Mouse (Mus musculus): Measurements from ENCODE around the gene Ubb. TPM values are rescaled to one million over a fixed set of nuclear protein-coding genes. Genes with fewer than 3 reads are reported as not detected.
A peak's percentile ranks its signal among the peaks of the same experiment; 100 is the strongest.
"Not testable (repeated sequence)": the region's sequence is repeated elsewhere in the genome, so short reads cannot be mapped to it uniquely, and the experiment has no call there.

The Ubb gene
- polyA plus RNA-seq (2014; fragmentation: Nextera tagmentation; extraction: Ambion mirVana) = 2,001 and 2,023 TPM in 2 replicates

- peak within 1 kb of the TSS; percentile 91 for H3K27ac ChIP-seq (ENCODE audit: low read depth, low read length)
- peaks cover 26% of the 10 kb centered on the region for H3K4me1 ChIP-seq (replicated peaks; ENCODE audit: control insufficient read depth, insufficient read depth, low read length)
- H3K27me3 ChIP-seq (replicated peaks; ENCODE audit: control insufficient read depth, insufficient read depth, low read length) = no peaks in the 10 kb centered on the region
- peak within 1 kb of the TSS; percentile 85 for H3K9ac ChIP-seq (ENCODE audit: low read depth, low read length)
- peaks cover 10% of the 10 kb centered on the region for H3K36me3 ChIP-seq (ENCODE audit: control insufficient read depth, insufficient read depth, low read length)
- ATAC-seq (replicated peaks; ENCODE audit: low FRiP score) (peak; percentile 95), DNase-seq (ENCODE audit: low spot score) (peak; percentile 94)
- under 1% methylated on average over 40 of the region's 40 CpGs for WGBS
- H3K4me2 ChIP-seq = peak within 1 kb of the TSS; percentile 87
- peak within 1 kb of the TSS; percentile 67 for H3K4me3 ChIP-seq (ENCODE audit: low read depth, low read length)
- H3K9me3 ChIP-seq (ENCODE audit: control insufficient read depth, low read length) = no peaks in the 10 kb centered on the region
Observed at GRCm38 (mm10) chr11:62550727-62551225, at the start of gene Ubb. Gene Ubb (plus strand): TSS chr11:62551171.

- no peak overlapping the region for H3K4me2 ChIP-seq
- WGBS = 82% methylated on average over 4 of the region's 4 CpGs
- no peaks in the 10 kb centered on the region for H3K27me3 ChIP-seq (replicated peaks; ENCODE audit: control insufficient read depth, insufficient read depth, low read length)
- H3K4me3 ChIP-seq (ENCODE audit: low read depth, low read length) = no peak overlapping the region
- no peak overlapping the region for H3K27ac ChIP-seq (ENCODE audit: low read depth, low read length)
- ATAC-seq (replicated peaks; ENCODE audit: low FRiP score) = no peak
- no peaks in the 10 kb centered on the region for H3K9me3 ChIP-seq (ENCODE audit: control insufficient read depth, low read length)
- H3K9ac ChIP-seq (ENCODE audit: low read depth, low read length) = no peak overlapping the region
- DNase-seq (ENCODE audit: low spot score) = no peak
- no peaks in the 10 kb centered on the region for H3K4me1 ChIP-seq (replicated peaks; ENCODE audit: control insufficient read depth, insufficient read depth, low read length)
- no peaks in the 10 kb centered on the region; the same call in 1 of the 2 replicates for H3K36me3 ChIP-seq (ENCODE audit: control insufficient read depth, insufficient read depth, low read length)
Observed at GRCm38 (mm10) chr11:62507683-62508082, 43.3 kb upstream of the Ubb start.

- H3K9me3 ChIP-seq (ENCODE audit: control insufficient read depth, low read length) = not testable (repeated sequence)
Observed at GRCm38 (mm10) chr11:62508365-62508764, 42.6 kb upstream of the Ubb start.

GRCm38 (mm10) chr11:62508816-62509215 is 42.2 kb upstream of the Ubb start:
- H3K4me2 ChIP-seq; H3K9me3 ChIP-seq (ENCODE audit: control insufficient read depth, low read length); H3K27ac ChIP-seq (ENCODE audit: low read depth, low read length); H3K4me1 ChIP-seq (replicated peaks; ENCODE audit: control insufficient read depth, insufficient read depth, low read length); DNase-seq (ENCODE audit: low spot score); H3K27me3 ChIP-seq (replicated peaks; ENCODE audit: control insufficient read depth, insufficient read depth, low read length); ATAC-seq (replicated peaks; ENCODE audit: low FRiP score); H3K9ac ChIP-seq (ENCODE audit: low read depth, low read length); H3K36me3 ChIP-seq (ENCODE audit: control insufficient read depth, insufficient read depth, low read length); H3K4me3 ChIP-seq (ENCODE audit: low read depth, low read length): not testable (repeated sequence)
- 92% methylated on average over 5 of the region's 5 CpGs for WGBS

More at GRCm38 (mm10) chr11:62508365-62508764, 42.6 kb upstream of the Ubb start:
- not testable (repeated sequence) for H3K27me3 ChIP-seq (replicated peaks; ENCODE audit: control insufficient read depth, insufficient read depth, low read length); H3K27ac ChIP-seq (ENCODE audit: low read depth, low read length); H3K9ac ChIP-seq (ENCODE audit: low read depth, low read length); H3K4me3 ChIP-seq (ENCODE audit: low read depth, low read length); H3K36me3 ChIP-seq (ENCODE audit: control insufficient read depth, insufficient read depth, low read length); H3K4me2 ChIP-seq; H3K4me1 ChIP-seq (replicated peaks; ENCODE audit: control insufficient read depth, insufficient read depth, low read length); ATAC-seq (replicated peaks; ENCODE audit: low FRiP score); DNase-seq (ENCODE audit: low spot score)
- 94% methylated on average over 13 of the region's 13 CpGs for WGBS

- Histone ChIP-seq H3K36me3 (ENCODE audit: control insufficient read depth, insufficient read depth, low read length) (no peaks in the 10 kb centered on the region), H3K4me3 (ENCODE audit: low read depth, low read length) (no peak overlapping the region), H3K27me3 (replicated peaks; ENCODE audit: control insufficient read depth, insufficient read depth, low read length) (no peaks in the 10 kb centered on the region), H3K9me3 (ENCODE audit: control insufficient read depth, low read length) (no peaks in the 10 kb centered on the region), H3K4me2 (no peak overlapping the region), H3K27ac (ENCODE audit: low read depth, low read length) (no peak overlapping the region), H3K4me1 (replicated peaks; ENCODE audit: control insufficient read depth, insufficient read depth, low read length) (no peaks in the 10 kb centered on the region), H3K9ac (ENCODE audit: low read depth, low read length) (no peak overlapping the region)
- no peak for ATAC-seq (replicated peaks; ENCODE audit: low FRiP score)
- 73% methylated on average over 3 of the region's 3 CpGs for WGBS
- DNase-seq (ENCODE audit: low spot score) = no peak
Observed at GRCm38 (mm10) chr11:62509571-62509970, 41.4 kb upstream of the Ubb start.

GRCm38 (mm10) chr11:62510956-62511355 is 40.0 kb upstream of the Ubb start:
- DNase-seq (ENCODE audit: low spot score) (no peak), ATAC-seq (replicated peaks; ENCODE audit: low FRiP score) (no peak)
- no peak overlapping the region for H3K4me3 ChIP-seq (ENCODE audit: low read depth, low read length)
- H3K4me2 ChIP-seq = no peak overlapping the region
- H3K36me3 ChIP-seq (ENCODE audit: control insufficient read depth, insufficient read depth, low read length) = no peaks in the 10 kb centered on the region
- H3K9ac ChIP-seq (ENCODE audit: low read depth, low read length) = no peak overlapping the region
- H3K9me3 ChIP-seq (ENCODE audit: control insufficient read depth, low read length) = no peaks in the 10 kb centered on the region
- WGBS = 92% methylated on average over 5 of the region's 5 CpGs
- H3K27ac ChIP-seq (ENCODE audit: low read depth, low read length) = no peak overlapping the region
- no peaks in the 10 kb centered on the region for H3K27me3 ChIP-seq (replicated peaks; ENCODE audit: control insufficient read depth, insufficient read depth, low read length)
- no peaks in the 10 kb centered on the region for H3K4me1 ChIP-seq (replicated peaks; ENCODE audit: control insufficient read depth, insufficient read depth, low read length)

GRCm38 (mm10) chr11:62511444-62512202 is 39.3 kb upstream of the Ubb start:
- no peaks in the 10 kb centered on the region for H3K9me3 ChIP-seq (ENCODE audit: control insufficient read depth, low read length)
- 88% methylated on average over 13 of the region's 13 CpGs for WGBS
- H3K27me3 ChIP-seq (replicated peaks; ENCODE audit: control insufficient read depth, insufficient read depth, low read length) = no peaks in the 10 kb centered on the region

GRCm38 (mm10) chr11:62512529-62513080 is 38.4 kb upstream of the Ubb start:
- no peaks in the 10 kb centered on the region for H3K36me3 ChIP-seq (ENCODE audit: control insufficient read depth, insufficient read depth, low read length)
- 78% methylated on average over 8 of the region's 8 CpGs for WGBS
- no peaks in the 10 kb centered on the region for H3K9me3 ChIP-seq (ENCODE audit: control insufficient read depth, low read length)
- no peak overlapping the region for H3K27ac ChIP-seq (ENCODE audit: low read depth, low read length)
- no peaks in the 10 kb centered on the region for H3K27me3 ChIP-seq (replicated peaks; ENCODE audit: control insufficient read depth, insufficient read depth, low read length)
- no peak for DNase-seq (ENCODE audit: low spot score)
- no peak overlapping the region for H3K9ac ChIP-seq (ENCODE audit: low read depth, low read length)
- ATAC-seq (replicated peaks; ENCODE audit: low FRiP score) = no peak
- H3K4me2 ChIP-seq = no peak overlapping the region
- H3K4me1 ChIP-seq (replicated peaks; ENCODE audit: control insufficient read depth, insufficient read depth, low read length) = no peaks in the 10 kb centered on the region
- no peak overlapping the region for H3K4me3 ChIP-seq (ENCODE audit: low read depth, low read length)

More at GRCm38 (mm10) chr11:62511444-62512202, 39.3 kb upstream of the Ubb start:
- Histone ChIP-seq H3K4me2 (no peak overlapping the region), H3K9ac (ENCODE audit: low read depth, low read length) (no peak overlapping the region), H3K4me3 (ENCODE audit: low read depth, low read length) (no peak overlapping the region), H3K36me3 (ENCODE audit: control insufficient read depth, insufficient read depth, low read length) (no peaks in the 10 kb centered on the region), H3K4me1 (replicated peaks; ENCODE audit: control insufficient read depth, insufficient read depth, low read length) (no peaks in the 10 kb centered on the region), H3K27ac (ENCODE audit: low read depth, low read length) (no peak overlapping the region)
- no peak for ATAC-seq (replicated peaks; ENCODE audit: low FRiP score)
- no peak for DNase-seq (ENCODE audit: low spot score)
